Mouse (Mus musculus) cortical plate, adult 2 months (tissue): ENCODE results near the gene Lama2.

Experiments used
- CTCF ChIP-seq: fragments of 200-500 bp; IDR thresholded peaks from 2 replicates; pipeline ENCODE4 v1.5.1; 2011; ENCODE audit warnings: mild to moderate bottlenecking, control low read depth, low read length; ENCODE audit not compliant: insufficient read depth; ENCODE audit errors: extremely low read depth
- POLR2A ChIP-seq: fragments of 200-500 bp; IDR thresholded peaks from 2 replicates; pipeline ENCODE4 v1.6.1; 2011; ENCODE audit warnings: mild to moderate bottlenecking, low read length, control low read depth; ENCODE audit not compliant: insufficient read depth; ENCODE audit errors: extremely low read depth

- TF ChIP-seq CTCF (no peak), POLR2A (no peak)
These were observed 669.1 kb downstream of the Lama2 start for GRCm38 (mm10) chr10:26950448-26950847.
